Mouse (Mus musculus): ENCODE measurements at regions not wholly inside any gene's neighbourhood (a gene's known extent, or its start where the extent isn't known, plus 50 kb on each side); places are given as distances from the start of the nearest gene placed in this dataset.
"Not testable (repeated sequence)": the region's sequence is repeated elsewhere in the genome, so short reads cannot be mapped to it uniquely, and the experiment has no call there.

GRCm38 (mm10) chr2:53276435-53276834, 84.9 kb downstream of the Arl6ip6 start:
- no peak for ATAC-seq (ENCODE audit: low TSS enrichment)

DNA sequence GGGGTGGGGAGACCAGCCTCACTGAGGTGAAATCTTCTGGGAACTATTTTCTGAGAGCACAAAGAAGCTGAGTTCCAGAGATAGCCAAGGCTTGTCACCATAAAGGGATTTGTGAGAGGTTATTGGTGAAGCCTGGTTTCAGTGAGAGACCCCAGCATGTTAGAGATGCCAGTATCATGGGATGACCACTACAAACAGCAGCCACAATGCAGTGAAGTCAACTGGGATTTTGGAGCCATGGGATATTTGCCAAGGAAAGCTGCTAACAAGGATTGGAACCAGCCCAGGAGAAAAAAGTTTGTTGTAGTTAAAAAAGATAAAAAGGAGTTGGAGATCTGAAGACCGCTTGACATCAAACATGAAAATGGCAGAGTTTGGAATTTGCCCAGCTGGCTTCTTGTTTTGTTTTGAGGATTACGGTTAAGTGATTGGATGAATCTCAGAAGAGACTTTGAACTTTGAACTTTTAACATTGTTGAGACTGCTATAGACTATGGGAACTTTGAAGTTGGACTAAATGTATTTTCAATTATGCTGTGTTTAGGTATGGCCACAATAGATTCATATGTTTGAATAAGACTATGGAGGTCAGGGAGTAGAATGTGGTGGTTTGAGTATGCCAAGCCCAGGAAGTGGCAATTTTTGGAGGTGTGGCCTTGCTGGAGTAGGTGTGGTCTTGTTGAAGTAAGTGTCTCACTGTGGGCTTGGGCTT, 110.3 kb downstream of the Arl6ip6 start:
- ATAC-seq (ENCODE audit: low TSS enrichment) = no peak

DNA sequence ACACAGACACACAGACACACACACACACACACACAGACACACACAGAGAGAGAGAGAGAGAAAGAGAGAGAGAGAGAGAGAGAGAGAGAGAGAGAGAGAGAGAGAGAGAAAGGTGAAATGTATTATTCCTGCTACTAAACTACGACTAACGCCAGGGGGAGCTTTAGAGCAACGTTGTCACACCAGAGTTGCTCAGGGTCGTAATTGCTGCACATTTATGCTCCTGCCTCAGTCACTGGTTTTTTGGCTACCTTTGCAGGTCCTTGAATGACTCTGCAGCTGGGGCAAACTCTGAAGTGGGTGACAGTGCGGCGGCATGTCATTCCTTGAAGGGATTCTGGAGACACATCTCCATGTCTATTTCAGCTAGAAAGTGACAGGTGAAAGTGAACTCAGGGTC, 139.2 kb downstream of the Arl6ip6 start:
- peak; percentile 70 for ATAC-seq (ENCODE audit: low TSS enrichment)

GRCm38 (mm10) chr2:53359026-53359425, 167.5 kb downstream of the Arl6ip6 start:
- ATAC-seq (ENCODE audit: low TSS enrichment) = no peak

GRCm38 (mm10) chr2:53382348-53382747, 190.8 kb downstream of the Arl6ip6 start:
- ATAC-seq (ENCODE audit: low TSS enrichment) = no peak

DNA sequence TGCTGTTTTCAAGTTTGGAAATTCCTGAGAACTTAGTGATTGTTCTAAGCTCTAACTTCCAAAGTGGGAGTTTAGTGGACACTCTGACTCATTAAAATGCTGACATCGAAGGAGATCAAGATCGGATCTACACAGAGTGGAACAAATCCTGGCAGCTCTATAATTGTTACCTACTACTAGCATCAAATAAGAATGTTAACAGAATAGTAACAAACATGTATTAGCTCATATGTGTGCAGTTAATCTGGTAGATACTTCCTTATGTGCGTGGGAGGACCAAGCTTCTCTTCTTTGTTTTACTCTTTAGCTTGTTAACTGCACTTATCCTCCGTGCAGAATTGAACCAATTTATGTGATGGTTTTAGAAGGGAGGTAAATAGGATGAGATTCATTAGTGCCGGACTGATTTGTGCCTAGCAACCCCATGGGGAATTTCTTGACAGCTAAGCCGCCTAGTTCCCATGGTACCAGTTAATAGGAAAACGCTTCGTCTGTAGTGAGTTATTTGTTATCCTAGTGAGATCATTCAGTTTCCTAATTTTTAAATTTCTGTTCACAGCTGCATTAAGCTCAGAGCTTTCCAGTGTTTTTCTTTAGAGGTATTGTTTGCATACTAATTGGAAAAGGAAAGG, 193.1 kb downstream of the Arl6ip6 start:
- no peak for ATAC-seq (ENCODE audit: low TSS enrichment)

DNA sequence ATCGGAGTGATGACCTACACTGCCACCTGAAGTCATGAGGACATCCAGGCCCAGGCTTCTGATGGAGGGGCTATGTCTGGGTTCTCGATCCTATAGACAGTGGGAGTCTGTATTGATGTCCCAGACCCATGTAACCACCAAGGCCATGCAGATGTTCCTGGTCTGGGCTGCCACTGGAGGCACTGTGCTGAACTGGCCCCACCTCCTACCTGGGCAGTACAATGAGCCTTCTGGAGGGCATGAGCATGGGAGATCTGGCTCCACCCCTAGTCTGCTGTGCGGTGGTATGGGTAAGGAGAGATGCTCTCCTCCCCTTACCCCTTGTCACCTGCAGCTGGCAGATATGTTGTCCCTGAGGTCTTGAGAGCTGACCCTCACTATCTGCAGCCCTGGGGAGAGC, 197.1 kb downstream of the Arl6ip6 start:
- no peak for ATAC-seq (ENCODE audit: low TSS enrichment)

DNA sequence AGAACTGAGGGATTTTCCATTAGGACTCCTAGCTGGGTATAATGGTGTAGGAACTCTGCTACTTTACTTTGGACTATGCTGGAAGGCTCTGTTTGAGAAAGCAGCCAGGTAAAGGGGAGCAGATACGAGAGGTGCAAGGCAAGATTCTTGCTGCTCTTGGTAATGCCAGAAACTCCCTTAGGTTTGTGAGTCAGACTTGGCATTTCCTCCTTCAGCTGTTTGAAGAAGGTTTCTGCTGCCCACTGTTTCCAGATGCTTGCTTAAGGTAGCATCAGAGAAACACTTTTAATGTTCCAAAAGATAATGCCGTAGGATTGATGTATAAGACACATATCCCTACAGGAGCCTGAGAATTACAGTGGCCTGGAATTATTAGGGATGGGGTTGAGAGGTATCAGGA, 222.9 kb downstream of the Arl6ip6 start:
- peak; percentile 88 for ATAC-seq (ENCODE audit: low TSS enrichment)

GRCm38 (mm10) chr2:53437046-53437815, 245.7 kb downstream of the Arl6ip6 start:
- peak; percentile 59; the same call in 1 of the 2 replicates for ATAC-seq (ENCODE audit: low TSS enrichment)

GRCm38 (mm10) chr2:53440301-53440700, 248.8 kb downstream of the Arl6ip6 start:
- ATAC-seq (ENCODE audit: low TSS enrichment) = not testable (repeated sequence)

GRCm38 (mm10) chr2:53460265-53460664, 268.7 kb downstream of the Arl6ip6 start:
- no peak for ATAC-seq (ENCODE audit: low TSS enrichment)

DNA sequence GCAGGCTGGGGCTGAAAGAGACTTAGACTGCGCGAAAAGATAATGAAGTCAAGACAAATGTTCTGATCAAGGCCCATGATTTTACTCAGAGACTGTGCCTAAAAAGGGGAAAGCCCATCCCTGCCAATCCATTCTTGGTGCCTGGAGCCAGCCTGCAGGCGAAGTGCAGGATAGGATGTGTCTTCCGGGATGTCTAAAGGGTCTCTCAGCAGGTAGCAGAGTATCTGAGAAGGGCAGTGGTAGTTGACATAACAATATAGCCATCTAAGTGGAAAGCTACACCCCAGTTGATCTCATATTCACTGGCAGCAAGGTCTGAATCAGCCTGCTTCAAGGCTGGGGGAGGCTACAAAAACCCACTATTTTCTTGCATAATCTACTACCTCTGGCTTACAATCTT, 282.9 kb downstream of the Arl6ip6 start:
- no peak for ATAC-seq (ENCODE audit: low TSS enrichment)

DNA sequence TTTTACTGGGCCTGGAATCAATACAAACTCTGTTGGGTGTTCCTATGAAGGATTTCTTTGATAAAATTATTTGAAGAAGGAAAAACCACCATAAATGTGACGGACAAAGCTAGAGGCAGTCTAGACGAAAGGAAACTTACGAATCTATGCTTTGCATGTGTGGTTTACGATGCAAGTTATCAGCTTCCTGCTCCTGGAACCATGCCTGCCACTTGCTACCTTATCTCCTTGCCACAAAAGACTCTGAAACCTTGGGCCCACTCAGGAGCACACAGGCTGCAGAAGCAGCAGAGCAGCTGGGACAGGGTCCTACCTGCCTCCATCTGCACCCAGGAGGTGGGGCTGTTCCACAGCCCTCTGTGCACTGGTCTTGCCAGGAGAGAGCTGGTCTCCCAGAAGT, 287.5 kb downstream of the Arl6ip6 start:
- ATAC-seq (ENCODE audit: low TSS enrichment) = not testable (repeated sequence)

DNA sequence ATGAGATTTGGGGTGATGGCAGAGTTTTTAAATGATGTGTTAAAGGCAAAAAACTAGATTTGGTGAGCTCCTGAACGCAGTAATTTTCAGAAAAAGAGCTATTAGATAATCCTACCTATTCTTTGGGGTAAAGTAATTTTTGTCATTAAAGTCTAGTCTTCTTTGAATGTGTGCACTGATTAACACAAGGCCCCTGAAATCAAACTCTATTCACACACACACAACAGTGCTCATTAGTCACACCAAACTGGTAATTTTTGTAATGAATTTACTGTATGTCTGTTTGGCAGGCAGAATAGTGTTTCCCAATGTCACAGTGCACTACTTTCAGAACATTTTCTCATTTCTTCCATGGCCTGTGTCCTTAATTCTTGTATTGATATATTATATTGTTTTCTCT, 296.8 kb downstream of the Arl6ip6 start:
- ATAC-seq (ENCODE audit: low TSS enrichment) = no peak

DNA sequence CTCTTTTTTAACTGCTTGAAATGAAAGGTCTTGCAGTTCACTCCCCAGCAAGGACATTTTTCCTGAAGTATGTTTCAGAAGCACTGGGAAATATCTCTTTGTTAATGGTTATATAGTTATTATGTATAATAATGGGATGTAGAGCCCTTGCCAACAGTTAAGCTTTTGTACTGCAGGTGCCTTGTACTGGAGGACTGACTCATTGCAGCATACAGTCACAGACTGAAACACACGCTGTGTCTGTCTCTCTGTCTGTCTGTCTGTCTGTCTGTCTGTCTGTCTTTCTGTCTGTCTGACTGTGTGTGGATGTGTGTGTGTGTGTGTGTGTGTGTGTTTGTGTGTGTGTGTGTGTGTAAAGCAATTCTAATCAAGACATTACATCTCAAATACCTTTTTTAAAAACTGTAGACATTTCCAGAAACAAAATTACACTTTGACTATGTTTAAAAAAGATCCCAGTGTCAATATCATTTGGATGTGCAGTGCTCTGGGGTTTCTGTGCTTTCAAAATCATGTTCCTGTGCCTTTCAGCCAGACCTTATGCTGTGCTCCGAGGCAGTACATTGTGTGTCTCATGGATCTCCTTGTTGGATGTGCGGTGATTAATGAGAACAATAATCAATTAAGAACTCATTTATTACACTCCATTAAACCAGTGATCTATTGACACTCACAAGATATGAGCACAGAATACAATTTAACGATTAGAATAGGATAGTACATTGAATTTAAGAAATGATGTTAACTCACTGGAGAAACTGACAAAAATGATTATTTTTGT, 299.5 kb downstream of the Arl6ip6 start:
- no peak for ATAC-seq (ENCODE audit: low TSS enrichment)

DNA sequence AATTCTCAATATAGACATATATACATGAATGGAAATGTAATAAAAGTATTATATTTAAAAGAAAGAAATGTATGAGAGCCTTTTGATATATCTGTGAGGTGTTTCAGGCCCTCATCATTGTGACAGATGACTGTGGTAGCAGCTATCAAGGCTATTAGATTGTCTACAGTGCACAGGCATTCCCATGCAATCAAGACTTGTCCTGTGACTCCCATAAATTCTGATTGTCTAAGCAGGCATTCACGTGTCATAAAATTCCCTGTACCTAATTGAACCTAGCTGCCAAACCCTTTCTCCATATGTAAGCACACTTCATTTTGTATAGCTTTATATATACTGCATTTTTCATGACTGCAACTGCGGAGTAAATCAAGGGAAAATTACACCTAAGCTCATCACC, 301.3 kb downstream of the Arl6ip6 start:
- ATAC-seq (ENCODE audit: low TSS enrichment) = no peak

DNA sequence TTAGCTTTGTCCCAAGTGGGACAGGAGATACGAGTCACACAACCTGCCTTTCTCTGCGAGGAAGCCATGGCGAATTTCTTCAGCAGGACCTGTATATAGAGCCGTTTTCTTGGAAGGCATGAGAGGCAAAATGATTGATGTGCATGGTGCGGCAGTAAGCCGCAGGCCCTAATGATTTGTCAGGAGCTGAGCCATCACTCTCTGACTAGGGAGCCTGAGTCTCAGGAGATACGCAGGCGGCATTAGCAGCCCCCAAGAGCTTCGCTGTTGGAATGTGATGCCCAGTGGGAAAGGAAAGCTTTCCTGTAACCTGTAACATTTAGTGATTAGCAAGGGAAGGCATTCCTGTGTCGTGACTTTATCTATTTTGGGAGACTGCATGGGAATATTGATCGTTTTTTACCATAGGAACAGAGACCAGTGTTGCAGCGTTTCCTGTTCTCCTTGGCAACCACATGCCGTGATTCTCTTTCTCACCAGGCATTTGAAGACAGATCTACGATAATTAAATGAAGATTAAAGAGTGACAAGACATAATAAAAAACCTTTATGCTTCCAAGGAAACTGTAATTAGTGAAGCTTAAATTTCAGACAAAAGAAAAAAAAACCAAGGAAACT, 310.2 kb downstream of the Arl6ip6 start:
- ATAC-seq (ENCODE audit: low TSS enrichment) = peak; percentile 80

GRCm38 (mm10) chr2:53502275-53502667, 310.7 kb downstream of the Arl6ip6 start:
- no peak for ATAC-seq (ENCODE audit: low TSS enrichment)

DNA sequence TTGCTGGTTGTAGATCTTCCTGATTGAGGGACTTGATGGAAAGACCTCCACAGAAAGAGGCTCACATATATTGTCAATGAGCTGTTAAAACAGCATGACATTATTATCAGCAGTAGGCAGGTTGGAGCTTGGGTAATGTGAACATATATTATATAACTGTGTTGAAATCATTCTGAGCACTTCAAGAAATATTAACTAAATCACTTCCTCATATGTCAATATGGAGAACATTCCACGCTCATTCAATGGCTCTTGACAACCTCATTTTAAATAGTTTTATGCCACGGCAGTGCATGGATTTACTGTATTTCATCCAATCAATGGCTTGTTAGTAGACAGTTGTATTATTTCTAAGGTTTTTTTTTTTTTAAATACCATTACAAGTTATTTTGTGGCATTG, 350.6 kb downstream of the Arl6ip6 start:
- no peak for ATAC-seq (ENCODE audit: low TSS enrichment)

DNA sequence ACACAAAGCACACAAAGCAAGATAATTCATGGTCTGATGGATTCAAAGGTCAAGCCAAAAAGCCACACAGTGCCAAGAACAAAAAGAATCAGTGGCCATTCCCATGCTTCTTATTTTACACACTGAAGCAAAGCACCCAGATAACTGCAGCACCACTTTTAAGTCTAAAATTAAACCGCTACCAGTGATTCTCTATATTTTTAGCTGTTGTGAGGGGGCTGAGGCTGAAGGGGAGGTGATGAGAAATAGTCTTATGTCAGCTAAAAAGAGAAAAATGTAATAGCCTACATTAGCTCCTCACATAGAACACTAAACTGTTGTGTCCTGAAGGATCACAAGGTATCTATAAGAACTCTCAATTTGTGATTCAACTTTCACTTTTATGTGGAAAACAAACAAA, 382.5 kb downstream of the Arl6ip6 start:
- ATAC-seq (ENCODE audit: low TSS enrichment) = peak; percentile 94

DNA sequence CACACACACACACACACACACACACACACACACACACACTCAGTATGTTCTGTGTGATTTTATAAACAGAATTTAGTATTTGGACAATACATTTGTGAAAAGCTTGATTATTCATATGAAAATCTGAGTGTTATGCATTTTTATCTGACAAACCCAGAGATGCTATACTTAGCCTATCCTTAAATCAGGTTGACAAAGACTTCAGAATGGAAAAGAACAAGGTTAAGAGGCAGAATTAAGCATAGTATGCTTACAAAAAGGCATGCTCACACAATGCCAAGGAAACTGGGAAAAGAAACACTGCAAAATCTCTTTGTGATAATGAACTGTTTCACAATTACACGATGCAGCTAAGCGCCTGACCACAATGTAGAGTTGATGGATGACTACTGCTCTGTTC, 414.3 kb downstream of the Arl6ip6 start:
- peak; percentile 64; the same call in 1 of the 2 replicates for ATAC-seq (ENCODE audit: low TSS enrichment)

GRCm38 (mm10) chr2:53619681-53620080, 428.2 kb downstream of the Arl6ip6 start:
- ATAC-seq (ENCODE audit: low TSS enrichment) = peak; percentile 99

Measured in frontal cortex, adult (tissue).